Mouse (Mus musculus): ENCODE measurements around the gene Adm. TPM values are rescaled to one million over a fixed set of nuclear protein-coding genes. Genes with fewer than 3 reads are reported as not detected.
A peak's percentile ranks its signal among the peaks of the same experiment; 100 is the strongest.

Adm gene
- total RNA-seq, 1 experiment = 6.2 TPM

DNA sequence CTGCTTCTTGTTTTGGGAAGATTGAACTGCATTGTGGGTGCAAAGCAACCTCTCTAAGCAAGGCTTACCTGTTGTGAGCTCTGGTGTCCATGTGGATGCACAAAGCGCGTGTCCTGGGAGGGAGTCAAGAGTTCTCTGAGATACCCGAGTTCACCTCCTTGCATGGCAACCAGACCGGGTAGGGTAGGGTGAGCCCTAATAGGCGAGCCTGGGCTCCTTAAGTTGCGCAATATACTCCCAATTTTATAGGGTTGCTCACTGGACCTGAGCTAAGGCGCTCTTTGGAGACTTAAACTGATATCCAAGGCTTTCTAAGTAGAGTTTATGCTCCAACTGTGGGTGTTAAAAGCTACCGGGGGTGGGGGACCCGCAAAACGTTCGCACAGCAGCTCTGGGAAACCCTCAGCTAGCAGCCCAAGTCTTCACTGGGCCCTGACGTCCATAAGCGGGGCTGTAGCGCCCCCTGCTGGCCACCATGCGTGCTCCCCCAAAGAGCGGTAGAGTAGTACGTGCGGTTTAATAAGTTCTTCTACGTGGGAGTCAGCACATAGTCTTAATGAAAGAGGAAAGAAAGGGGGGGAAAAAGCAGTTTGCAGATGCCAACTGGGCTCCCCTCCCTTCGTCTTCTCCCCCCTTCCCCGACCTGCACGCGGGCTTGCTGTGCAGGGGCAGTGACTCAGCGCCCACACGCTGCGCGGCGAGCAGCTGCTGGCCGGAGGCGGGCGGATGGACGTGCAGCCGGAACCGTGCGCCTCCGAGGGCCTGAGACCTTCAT lies 2.6 kb downstream of the Adm start:
- H3K9ac ChIP-seq (ENCODE audit: insufficient read depth, low read depth, low read length, poor library complexity, severe bottlenecking) = peak overlapping the region; percentile 55; the same call in 1 of the 2 replicates
- H3K36me3 ChIP-seq (ENCODE audit: control insufficient read depth, insufficient read depth, low read length, poor library complexity, severe bottlenecking) = no peaks in the 10 kb centered on the region
- H3K27ac ChIP-seq (ENCODE audit: insufficient read depth, low read depth, low read length, poor library complexity, severe bottlenecking) = no peak overlapping the region
- DNase-seq (ENCODE audit: low read depth, low spot score) = no peak
- H3K4me3 ChIP-seq (ENCODE audit: insufficient read depth in 1 of 2, low read depth in 1 of 2, low read length in 2 of 2, poor library complexity in 1 of 2, severe bottlenecking in 1 of 2) = peak overlapping the region; percentile 44 to 68
- TF ChIP-seq ZNF384 (IDR thresholded peaks at IDR 0.05; ENCODE audit: low read depth, low read length) = no peak
- peak; percentile 70 for TF ChIP-seq ZC3H11A (IDR thresholded peaks at IDR 0.05; ENCODE audit: borderline replicate concordance, low read depth, low read length)
- TF ChIP-seq CHD2 (IDR thresholded peaks at IDR 0.05; ENCODE audit: low read depth, low read length) = no peak
- TF ChIP-seq HCFC1 (IDR thresholded peaks at IDR 0.05; ENCODE audit: borderline replicate concordance, insufficient read depth, low read length) = no peak
- peak; percentile 57 for TF ChIP-seq MAFK (IDR thresholded peaks at IDR 0.05; ENCODE audit: insufficient read depth, low read depth, low read length)
- no peaks in the 10 kb centered on the region for H3K9me3 ChIP-seq (ENCODE audit: control insufficient read depth, insufficient read depth, low read depth, low read length)
- H3K4me1 ChIP-seq (ENCODE audit: control insufficient read depth in 2 of 2, insufficient read depth in 2 of 2, low read length in 2 of 2, poor library complexity in 1 of 2) = peaks cover 0 to 13% of the 10 kb centered on the region in 2 experiments; a peak in 2 of 4 replicates
- in situ Hi-C loops (cut with MboI; ENCODE audit: low sequenced_read_pairs in 2 of 2, unreplicated experiment in 2 of 2) = loop anchor here (5.0 to 25.0 kb wide), 5 partner anchors 65 to 468 kb away; no protein-coding TSS in a partner anchor

DNA sequence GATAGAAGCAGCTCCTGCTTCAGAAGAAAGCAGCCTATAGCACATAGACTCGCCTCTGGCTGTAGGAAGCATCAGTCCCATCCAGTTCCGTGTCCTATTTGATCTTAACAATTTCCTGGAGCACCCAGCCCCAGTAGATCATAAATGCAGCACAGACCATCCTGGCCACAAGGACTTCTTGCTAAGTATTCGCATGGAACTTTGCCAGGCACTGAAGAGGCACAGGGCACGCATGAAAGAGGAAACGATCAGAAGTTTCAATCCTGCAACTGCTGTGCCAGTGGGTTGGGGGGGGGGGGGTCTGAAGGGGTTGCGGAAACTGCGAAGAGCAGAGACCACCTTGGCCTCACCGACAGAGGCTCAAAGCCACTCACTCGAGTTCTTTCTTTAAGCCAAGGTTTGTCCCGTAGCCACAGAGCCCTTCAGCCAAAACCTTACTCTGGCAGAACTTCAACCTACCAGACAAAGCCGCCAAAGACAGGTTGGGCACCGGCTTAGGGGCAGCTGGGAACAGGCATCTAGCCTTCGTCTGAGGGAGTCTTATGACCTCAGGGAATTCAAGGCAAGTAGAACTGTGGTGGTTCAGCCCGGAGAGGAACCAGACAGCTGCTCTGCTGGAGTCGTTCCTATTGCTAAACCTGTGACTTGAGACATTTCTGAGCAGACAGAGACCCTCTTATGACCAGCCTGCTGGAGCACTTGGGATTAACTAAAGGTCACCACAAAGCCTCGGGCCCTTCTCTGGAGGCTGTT lies 3.9 kb downstream of the Adm start:
- TF ChIP-seq HCFC1 (IDR thresholded peaks at IDR 0.05; ENCODE audit: borderline replicate concordance, insufficient read depth, low read length) = no peak
- TF ChIP-seq MAFK (IDR thresholded peaks at IDR 0.05; ENCODE audit: insufficient read depth, low read depth, low read length) = no peak
- TF ChIP-seq CHD2 (IDR thresholded peaks at IDR 0.05; ENCODE audit: low read depth, low read length) = no peak
- TF ChIP-seq ZC3H11A (IDR thresholded peaks at IDR 0.05; ENCODE audit: borderline replicate concordance, low read depth, low read length) = no peak
- no peak for TF ChIP-seq ZNF384 (IDR thresholded peaks at IDR 0.05; ENCODE audit: low read depth, low read length)
- no peak overlapping the region for H3K27ac ChIP-seq (ENCODE audit: insufficient read depth, low read depth, low read length, poor library complexity, severe bottlenecking)
- H3K36me3 ChIP-seq (ENCODE audit: control insufficient read depth, insufficient read depth, low read length, poor library complexity, severe bottlenecking) = no peaks in the 10 kb centered on the region
- peaks cover 0 to 10% of the 10 kb centered on the region in 2 experiments; a peak in 2 of 4 replicates for H3K4me1 ChIP-seq (ENCODE audit: control insufficient read depth in 2 of 2, insufficient read depth in 2 of 2, low read length in 2 of 2, poor library complexity in 1 of 2)
- H3K4me3 ChIP-seq (ENCODE audit: insufficient read depth in 1 of 2, low read depth in 1 of 2, low read length in 2 of 2, poor library complexity in 1 of 2, severe bottlenecking in 1 of 2) = no peak overlapping the region
- no peaks in the 10 kb centered on the region for H3K9me3 ChIP-seq (ENCODE audit: control insufficient read depth, insufficient read depth, low read depth, low read length)
- DNase-seq (ENCODE audit: low read depth, low spot score) = no peak
- H3K9ac ChIP-seq (ENCODE audit: insufficient read depth, low read depth, low read length, poor library complexity, severe bottlenecking) = no peak overlapping the region
- in situ Hi-C loops (cut with MboI; ENCODE audit: low sequenced_read_pairs in 2 of 2, unreplicated experiment in 2 of 2) = loop anchor here (25.0 kb wide), 2 partner anchors 244 to 469 kb away; no protein-coding TSS in a partner anchor

DNA sequence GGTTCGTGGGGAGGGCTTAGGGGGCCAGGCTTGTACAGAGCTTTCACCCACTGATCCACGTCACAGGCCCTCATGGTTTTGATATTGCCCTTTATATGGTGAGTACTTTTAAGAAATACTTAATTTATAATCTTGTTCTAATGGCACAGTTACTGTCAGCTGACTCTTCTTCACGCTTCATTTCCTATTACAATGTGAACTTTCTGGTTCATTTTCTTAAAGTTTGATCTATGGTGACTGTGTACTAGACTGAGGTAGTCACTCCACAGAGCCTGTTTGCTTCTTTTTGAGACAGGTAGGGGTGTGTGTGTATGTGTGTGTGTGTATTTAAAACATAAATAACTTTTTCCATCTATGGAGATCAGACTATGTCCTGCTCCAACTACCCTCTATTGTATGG lies 8.5 kb downstream of the Adm start:
- DNase-seq (ENCODE audit: low read depth, low spot score) = no peak
- Histone ChIP-seq H3K36me3 (ENCODE audit: control insufficient read depth, insufficient read depth, low read length, poor library complexity, severe bottlenecking) (no peaks in the 10 kb centered on the region), H3K9ac (ENCODE audit: insufficient read depth, low read depth, low read length, poor library complexity, severe bottlenecking) (no peak overlapping the region), H3K9me3 (ENCODE audit: control insufficient read depth, insufficient read depth, low read depth, low read length) (no peaks in the 10 kb centered on the region), H3K4me1 (ENCODE audit: control insufficient read depth in 2 of 2, insufficient read depth in 2 of 2, low read length in 2 of 2, poor library complexity in 1 of 2) (peaks cover 2 to 6% of the 10 kb centered on the region in 2 experiments; a peak in 3 of 4 replicates), H3K27ac (ENCODE audit: insufficient read depth, low read depth, low read length, poor library complexity, severe bottlenecking) (no peak overlapping the region), H3K4me3 (ENCODE audit: insufficient read depth in 1 of 2, low read depth in 1 of 2, low read length in 2 of 2, poor library complexity in 1 of 2, severe bottlenecking in 1 of 2) (no peak overlapping the region)
- in situ Hi-C loops (cut with MboI; ENCODE audit: low sequenced_read_pairs in 2 of 2, unreplicated experiment in 2 of 2) = loop anchor here (25.0 kb wide), 2 partner anchors 249 to 474 kb away; no protein-coding TSS in a partner anchor
- TF ChIP-seq ZNF384 (IDR thresholded peaks at IDR 0.05; ENCODE audit: low read depth, low read length) = no peak
- TF ChIP-seq MAFK (IDR thresholded peaks at IDR 0.05; ENCODE audit: insufficient read depth, low read depth, low read length) = no peak
- TF ChIP-seq HCFC1 (IDR thresholded peaks at IDR 0.05; ENCODE audit: borderline replicate concordance, insufficient read depth, low read length) = no peak
- no peak for TF ChIP-seq ZC3H11A (IDR thresholded peaks at IDR 0.05; ENCODE audit: borderline replicate concordance, low read depth, low read length)
- no peak for TF ChIP-seq CHD2 (IDR thresholded peaks at IDR 0.05; ENCODE audit: low read depth, low read length)

DNA sequence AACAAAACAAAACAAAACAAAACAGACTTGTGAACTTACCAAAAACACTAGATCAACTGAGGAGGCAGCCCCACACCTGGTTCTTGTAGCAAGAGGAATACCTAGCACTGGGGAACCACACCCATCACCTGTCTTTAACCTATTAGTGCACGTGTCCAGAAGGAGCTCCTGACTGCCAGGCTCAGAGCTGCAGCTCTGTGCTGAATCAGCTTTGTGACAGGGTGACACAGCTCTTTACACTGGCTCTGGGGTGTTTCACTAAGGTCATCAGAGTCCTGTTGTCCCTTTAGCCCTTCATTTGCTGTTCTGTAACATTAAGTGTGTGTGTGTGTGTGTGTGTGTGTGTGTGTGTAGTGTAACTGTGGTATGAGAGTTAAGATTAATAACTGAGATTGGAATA lies 9.1 kb downstream of the Adm start:
- DNase-seq (ENCODE audit: low read depth, low spot score) = no peak
- TF ChIP-seq ZC3H11A (IDR thresholded peaks at IDR 0.05; ENCODE audit: borderline replicate concordance, low read depth, low read length) (no peak), MAFK (IDR thresholded peaks at IDR 0.05; ENCODE audit: insufficient read depth, low read depth, low read length) (peak; percentile 66)
- H3K9ac ChIP-seq (ENCODE audit: insufficient read depth, low read depth, low read length, poor library complexity, severe bottlenecking) = no peak overlapping the region
- H3K27ac ChIP-seq (ENCODE audit: insufficient read depth, low read depth, low read length, poor library complexity, severe bottlenecking) = no peak overlapping the region
- no peak overlapping the region for H3K4me3 ChIP-seq (ENCODE audit: insufficient read depth in 1 of 2, low read depth in 1 of 2, low read length in 2 of 2, poor library complexity in 1 of 2, severe bottlenecking in 1 of 2)
- peaks cover 2 to 6% of the 10 kb centered on the region in 2 experiments; a peak in 3 of 4 replicates for H3K4me1 ChIP-seq (ENCODE audit: control insufficient read depth in 2 of 2, insufficient read depth in 2 of 2, low read length in 2 of 2, poor library complexity in 1 of 2)
- no peaks in the 10 kb centered on the region for H3K9me3 ChIP-seq (ENCODE audit: control insufficient read depth, insufficient read depth, low read depth, low read length)
- in situ Hi-C loops (cut with MboI; ENCODE audit: low sequenced_read_pairs in 2 of 2, unreplicated experiment in 2 of 2) = loop anchor here (25.0 kb wide), 2 partner anchors 249 to 474 kb away; no protein-coding TSS in a partner anchor
- no peaks in the 10 kb centered on the region for H3K36me3 ChIP-seq (ENCODE audit: control insufficient read depth, insufficient read depth, low read length, poor library complexity, severe bottlenecking)
